Mouse (Mus musculus) kidney, postnatal 0 days (tissue): ENCODE measurements at regions not wholly inside any gene's neighbourhood (a gene's known extent, or its start where the extent isn't known, plus 50 kb on each side); places are given as distances from the start of the nearest gene placed in this dataset.

Experiments used
- ATAC-seq: fragments of 200-750 bp; cut with Nextera tagmentation; replicated peaks from 2 replicates; pipeline ENCODE4 v1.8.0; 2017; ENCODE audit warnings: low read depth, moderate number of reproducible peaks, moderate TSS enrichment, moderate library complexity; ENCODE audit not compliant: low FRiP score
- DNase-seq: peaks from one replicate; pipeline ENCODE4 v3.0.0-alpha.2; 2016; ENCODE audit warnings: low spot score
- H3K27ac ChIP-seq: fragments of 300-500 bp; sonication (generic); 2 replicates; pipeline ENCODE4 v1.5.1; 2014; ENCODE audit warnings: mild to moderate bottlenecking
- H3K27me3 ChIP-seq: fragments of 300-500 bp; sonication (generic); 2 replicates; pipeline ENCODE4 v1.6.1; 2014; ENCODE audit warnings: low read length, mixed read lengths; ENCODE audit not compliant: insufficient read depth
- H3K36me3 ChIP-seq: fragments of 300-500 bp; sonication (generic); 2 replicates; pipeline ENCODE4 v1.6.1; 2014; ENCODE audit warnings: low read length, mixed read lengths; ENCODE audit not compliant: insufficient read depth
- H3K4me1 ChIP-seq: fragments of 300-500 bp; sonication (generic); replicated peaks from 2 replicates; pipeline ENCODE4 v1.6.1; 2014; ENCODE audit warnings: antibody characterized with exemption, low read length, mixed read lengths; ENCODE audit not compliant: insufficient read depth
- H3K4me2 ChIP-seq: fragments of 300-500 bp; sonication (generic); 2 replicates; pipeline ENCODE4 v1.6.1; 2014; ENCODE audit warnings: mild to moderate bottlenecking, low read length, moderate library complexity, mixed read lengths
- H3K4me3 ChIP-seq: fragments of 300-500 bp; sonication (generic); replicated peaks from 2 replicates; pipeline ENCODE4 v1.5.1; 2014; ENCODE audit warnings: low read depth, low read length
- H3K9ac ChIP-seq: fragments of 300-500 bp; sonication (generic); 2 replicates; pipeline ENCODE4 v1.6.1; 2014; ENCODE audit warnings: low read depth, low read length
- H3K9me3 ChIP-seq: fragments of 300-500 bp; sonication (generic); replicated peaks from 2 replicates; pipeline ENCODE4 v1.6.1; 2016; ENCODE audit warnings: low read length, inconsistent platforms, mixed read lengths
- CTCF ChIP-seq: IDR thresholded peaks from 2 replicates; pipeline ENCODE4 v1.5.1; 2016; ENCODE audit warnings: antibody characterized with exemption, low read depth, mild to moderate bottlenecking, moderate library complexity
- WGBS: fragments of 180-500 bp; shearing (Covaris S2); extraction: QIAGEN DNeasy Blood & Tissue Kit; methylation state at CpG from one replicate; pipeline ENCODE4 v1.1.7; 2014; 5-methylcytosine and 5-hydroxymethylcytosine counted together

DNA sequence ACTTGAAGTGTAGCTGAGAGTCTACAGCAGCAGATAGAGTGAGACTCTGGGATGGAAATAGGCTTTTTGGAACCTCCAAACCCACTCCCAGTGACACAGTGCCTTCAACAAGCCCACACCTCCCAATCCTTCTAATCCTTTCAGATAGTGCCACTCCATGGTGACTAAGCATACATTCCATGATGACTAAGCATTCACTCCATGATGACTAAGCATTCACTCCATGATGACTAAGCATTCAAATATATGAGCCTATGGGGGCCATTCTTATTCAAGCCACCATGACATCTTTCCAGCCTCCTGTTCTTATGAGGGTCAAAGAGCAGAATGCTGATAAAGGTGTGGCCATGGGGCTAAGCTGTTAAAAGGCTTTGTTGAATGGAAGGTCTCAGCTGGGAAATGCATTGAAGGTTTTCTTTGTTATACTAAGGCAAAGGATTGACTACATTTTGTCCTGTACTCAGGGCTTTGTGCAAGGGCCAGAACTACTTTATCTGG lies 403.8 kb upstream of the Kcnab2 start:
- no peak for DNase-seq
- no peaks in the 10 kb centered on the region for H3K27me3 ChIP-seq
- no peaks in the 10 kb centered on the region for H3K9me3 ChIP-seq
- no peak overlapping the region for H3K4me2 ChIP-seq
- no peak for TF ChIP-seq CTCF
- no peaks in the 10 kb centered on the region for H3K36me3 ChIP-seq
- H3K4me3 ChIP-seq = no peak overlapping the region
- ATAC-seq = no peak
- H3K27ac ChIP-seq = no peak overlapping the region
- H3K9ac ChIP-seq = no peak overlapping the region
- no peaks in the 10 kb centered on the region for H3K4me1 ChIP-seq

DNA sequence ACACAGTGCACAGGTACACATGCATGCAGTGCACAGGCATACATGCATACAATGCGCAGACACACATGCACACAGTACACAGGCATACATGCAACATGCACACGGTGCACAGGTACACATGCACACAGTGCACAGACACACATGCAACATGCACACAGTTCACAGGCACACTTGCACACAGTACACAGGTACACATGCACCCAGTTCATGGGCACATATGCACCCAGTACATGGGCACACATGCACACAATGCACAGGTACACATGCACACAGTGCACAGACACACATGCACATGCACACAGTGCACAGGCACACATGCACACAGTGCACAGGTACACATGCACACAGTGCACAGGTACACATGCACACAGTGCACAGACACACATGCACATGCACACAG lies 402.7 kb upstream of the Kcnab2 start:
- H3K36me3 ChIP-seq = no peaks in the 10 kb centered on the region
- H3K9me3 ChIP-seq = no peaks in the 10 kb centered on the region
- H3K27me3 ChIP-seq = no peaks in the 10 kb centered on the region
- DNase-seq (no peak), ATAC-seq (no peak)
- H3K4me3 ChIP-seq = no peak overlapping the region
- no peaks in the 10 kb centered on the region for H3K4me1 ChIP-seq
- TF ChIP-seq CTCF = no peak
- H3K4me2 ChIP-seq = no peak overlapping the region
- no peak overlapping the region for H3K27ac ChIP-seq
- 100% methylated on average over 2 of the region's 2 CpGs for WGBS
- H3K9ac ChIP-seq = no peak overlapping the region

- DNase-seq (no peak), ATAC-seq (no peak)
- no peak overlapping the region for H3K4me3 ChIP-seq
- H3K9me3 ChIP-seq = no peaks in the 10 kb centered on the region
- 34% methylated on average over 14 of the region's 14 CpGs for WGBS
- TF ChIP-seq CTCF = no peak
- H3K27me3 ChIP-seq = no peaks in the 10 kb centered on the region
- H3K4me2 ChIP-seq = no peak overlapping the region
- no peak overlapping the region for H3K27ac ChIP-seq
- no peaks in the 10 kb centered on the region for H3K4me1 ChIP-seq
- H3K36me3 ChIP-seq = no peaks in the 10 kb centered on the region
- no peak overlapping the region for H3K9ac ChIP-seq
These were observed 401.3 kb upstream of the Kcnab2 start for GRCm38 (mm10) chr4:152878941-152879340.

- no peaks in the 10 kb centered on the region for H3K4me1 ChIP-seq
- TF ChIP-seq CTCF = no peak
- H3K4me3 ChIP-seq = no peak overlapping the region
- no peak overlapping the region for H3K9ac ChIP-seq
- no peak for ATAC-seq
- H3K27ac ChIP-seq = no peak overlapping the region
- no peaks in the 10 kb centered on the region for H3K27me3 ChIP-seq
- WGBS = 76% methylated on average over 3 of the region's 3 CpGs
- no peaks in the 10 kb centered on the region for H3K9me3 ChIP-seq
- DNase-seq = no peak
- H3K4me2 ChIP-seq = no peak overlapping the region
- H3K36me3 ChIP-seq = no peaks in the 10 kb centered on the region
These were observed 400.7 kb upstream of the Kcnab2 start for GRCm38 (mm10) chr4:152878401-152878800.

DNA sequence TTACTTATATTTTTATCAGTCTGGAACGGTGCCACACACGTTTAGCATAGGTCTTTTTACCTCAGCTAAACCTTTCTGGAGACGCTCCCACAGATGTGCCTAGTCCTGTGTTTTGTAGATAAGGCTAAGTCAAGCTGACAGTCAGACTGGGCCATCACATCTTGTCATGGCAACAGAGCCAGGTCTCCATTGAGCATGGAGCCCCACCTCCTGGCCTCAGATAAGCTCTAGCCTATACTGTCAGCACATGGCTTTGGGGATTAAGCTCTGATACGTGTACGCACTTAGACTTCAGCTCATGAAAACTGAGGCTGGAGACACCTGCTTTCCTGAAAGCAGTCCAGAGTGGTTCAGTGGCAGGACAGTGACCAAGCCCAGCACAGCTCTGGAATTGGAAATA lies 392.4 kb upstream of the Kcnab2 start:
- no peaks in the 10 kb centered on the region for H3K36me3 ChIP-seq
- no peak for TF ChIP-seq CTCF
- no peak overlapping the region for H3K27ac ChIP-seq
- no peak overlapping the region for H3K4me3 ChIP-seq
- H3K27me3 ChIP-seq = no peaks in the 10 kb centered on the region
- no peak overlapping the region for H3K9ac ChIP-seq
- H3K4me2 ChIP-seq = no peak overlapping the region
- H3K4me1 ChIP-seq = no peaks in the 10 kb centered on the region
- no peak for ATAC-seq
- DNase-seq = no peak
- no peaks in the 10 kb centered on the region for H3K9me3 ChIP-seq
- WGBS = 85% methylated on average over 5 of the region's 5 CpGs

DNA sequence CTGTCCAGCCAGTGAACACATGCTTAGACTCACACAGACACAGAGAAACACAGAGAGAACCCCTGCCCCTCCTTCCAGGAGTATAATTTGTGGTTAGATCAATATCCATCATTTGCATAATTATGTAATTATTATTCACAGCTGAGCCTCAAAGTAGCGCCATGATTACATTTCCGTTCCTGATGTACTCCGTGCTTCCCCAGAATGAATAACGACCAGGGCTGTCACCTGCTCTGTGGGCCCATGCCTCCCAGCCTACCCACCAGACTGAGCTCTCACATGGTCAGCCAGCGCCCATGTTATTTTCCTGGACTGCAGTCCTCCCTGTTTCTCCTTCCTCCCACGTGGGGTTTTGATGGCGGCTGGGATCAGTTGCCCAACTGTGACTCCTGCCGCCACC lies 388.2 kb upstream of the Kcnab2 start:
- no peak overlapping the region for H3K27ac ChIP-seq
- no peak overlapping the region for H3K4me2 ChIP-seq
- no peaks in the 10 kb centered on the region for H3K4me1 ChIP-seq
- ATAC-seq = no peak
- no peaks in the 10 kb centered on the region for H3K9me3 ChIP-seq
- DNase-seq = no peak
- no peaks in the 10 kb centered on the region for H3K36me3 ChIP-seq
- H3K4me3 ChIP-seq = no peak overlapping the region
- TF ChIP-seq CTCF = no peak
- 68% methylated on average over 8 of the region's 8 CpGs for WGBS
- no peak overlapping the region for H3K9ac ChIP-seq
- no peaks in the 10 kb centered on the region for H3K27me3 ChIP-seq
